Mouse (Mus musculus): ENCODE data around the gene Tdrd1.
A peak's percentile ranks its signal among the peaks of the same experiment; 100 is the strongest.
"Not testable (repeated sequence)": the region's sequence is repeated elsewhere in the genome, so short reads cannot be mapped to it uniquely, and the experiment has no call there.

The Tdrd1 gene

DNA sequence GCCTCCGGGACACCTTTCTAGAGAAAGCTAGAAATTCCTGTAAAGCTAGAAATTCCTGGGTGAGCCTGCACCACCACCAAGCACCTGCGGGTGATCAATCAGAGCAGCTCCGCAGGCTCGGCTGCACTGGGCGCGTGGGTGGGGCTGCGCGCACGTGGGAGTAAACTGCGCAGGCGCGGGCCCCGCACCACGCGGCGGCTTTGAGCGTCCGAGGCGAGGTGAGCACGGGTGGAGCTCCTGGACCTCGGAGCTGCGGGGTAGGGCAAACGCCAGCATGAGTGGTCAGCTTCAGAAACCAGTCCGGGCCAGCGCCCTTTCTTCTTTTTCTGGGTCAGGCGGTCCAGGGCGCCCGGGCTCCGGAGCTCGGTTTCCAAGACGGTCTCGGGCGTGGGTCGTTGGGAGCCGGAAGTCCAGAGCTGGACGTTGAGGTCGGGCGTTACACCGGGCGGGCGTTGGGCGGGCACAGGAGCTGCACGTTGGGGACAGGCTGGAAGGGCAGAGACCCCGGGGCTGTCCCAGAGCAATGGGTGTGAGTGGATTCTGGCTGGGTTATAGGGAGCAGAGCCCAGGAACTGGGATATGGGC is at the start of gene Tdrd1:
TSS of gene Tdrd1 (plus strand) at position 163 of the 585 bp plus-strand sequence.
- DNase-seq, result no peak

DNA sequence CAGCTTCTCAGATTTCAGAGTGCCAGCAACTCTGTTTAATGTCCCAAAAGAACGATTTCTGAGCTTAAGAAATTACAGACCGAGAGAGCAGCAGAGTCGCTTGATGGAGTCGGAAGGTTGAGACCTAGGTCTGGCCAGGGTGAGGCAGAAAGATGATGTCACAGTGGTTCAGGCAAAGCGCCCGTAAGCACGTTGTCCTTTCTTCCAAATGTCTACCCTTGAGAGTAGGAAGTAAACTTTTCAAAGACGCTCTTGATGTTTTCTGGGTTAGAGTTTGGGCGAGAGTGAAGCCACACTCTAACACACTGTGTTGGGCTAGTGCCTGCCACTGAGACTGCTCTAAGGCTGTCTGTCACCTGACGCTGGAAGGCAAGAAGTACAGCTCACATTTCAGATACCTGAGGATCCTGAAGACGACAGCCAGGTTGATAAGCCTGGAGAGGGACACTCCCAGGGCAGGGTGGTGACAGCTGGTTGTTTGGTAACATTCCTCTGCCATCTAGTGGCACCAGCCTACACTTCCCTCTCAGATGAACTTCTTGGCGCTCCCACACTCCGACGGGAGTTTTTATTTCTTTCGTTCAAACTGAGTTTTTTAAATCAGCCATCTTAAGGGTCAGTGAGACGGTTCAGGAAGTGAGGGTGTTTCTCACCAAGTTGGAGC is 49.2 kb upstream of the Tdrd1 start:
- peak; percentile 31 for DNase-seq

DNA sequence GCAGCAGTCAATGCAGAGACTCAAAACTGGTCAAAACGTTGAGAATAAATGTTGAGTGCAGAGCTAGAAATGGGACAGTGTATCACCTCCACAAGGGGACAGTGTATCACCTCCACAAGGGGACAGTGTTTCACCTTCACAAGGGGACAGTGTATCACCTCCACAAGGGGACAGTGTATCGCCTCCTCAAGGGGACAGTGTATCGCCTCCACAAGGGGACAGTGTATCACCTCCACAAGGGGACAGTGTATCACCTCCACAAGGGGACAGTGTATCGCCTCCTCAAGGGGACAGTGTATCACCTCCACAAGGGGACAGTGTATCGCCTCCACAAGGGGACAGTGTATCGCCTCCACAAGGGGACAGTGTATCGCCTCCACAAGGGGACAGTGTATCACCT is 47.5 kb upstream of the Tdrd1 start:
- DNase-seq, result not testable (repeated sequence)

DNA sequence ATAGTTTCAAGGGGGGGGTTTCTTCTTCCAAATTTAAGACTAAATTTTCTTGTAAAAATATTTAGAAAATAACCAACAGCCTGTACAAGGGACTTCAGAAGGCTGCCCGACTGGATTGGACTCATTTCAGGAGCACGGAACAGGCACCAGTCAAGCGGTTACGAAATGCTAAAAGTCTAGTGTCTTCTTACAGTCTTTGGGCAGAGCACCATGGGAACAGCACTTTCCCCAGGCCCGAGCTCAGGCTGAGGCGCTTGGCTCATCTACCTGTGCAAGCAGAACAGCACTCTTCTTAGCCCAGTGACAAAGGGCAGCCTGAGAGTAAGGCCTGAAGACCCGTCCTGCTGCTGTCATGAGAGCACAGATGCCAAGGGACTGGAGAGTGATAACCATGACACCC is 38.1 kb upstream of the Tdrd1 start:
- no peak for DNase-seq

DNA sequence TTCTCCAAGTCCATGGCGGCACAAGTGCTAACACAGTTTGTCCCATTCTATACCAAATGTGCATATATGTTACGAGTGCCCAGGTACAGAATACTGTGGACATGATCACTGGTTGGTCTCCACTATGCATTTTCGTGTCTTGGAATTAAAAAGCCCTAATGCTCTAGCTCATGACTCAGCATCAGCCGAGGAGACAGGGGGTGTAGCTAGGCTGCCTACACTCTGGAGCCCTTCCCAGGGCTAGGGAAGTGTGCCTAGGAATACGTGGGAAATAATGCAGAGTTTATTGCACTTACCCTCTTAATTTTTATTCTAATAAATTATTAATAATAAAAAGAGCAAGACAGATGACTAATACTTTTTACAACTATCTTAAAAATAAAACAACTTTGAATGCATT is 37.1 kb upstream of the Tdrd1 start:
- DNase-seq, result no peak

GRCm38 (mm10) chr19:56797376-56797775 is 28.6 kb upstream of the Tdrd1 start:
- no peak for DNase-seq

GRCm38 (mm10) chr19:56800226-56800625 is 25.8 kb upstream of the Tdrd1 start:
- DNase-seq, result peak; percentile 42

- peak; percentile 51 for DNase-seq
Measured at GRCm38 (mm10) chr19:56800930-56801655, 24.9 kb upstream of the Tdrd1 start.

DNA sequence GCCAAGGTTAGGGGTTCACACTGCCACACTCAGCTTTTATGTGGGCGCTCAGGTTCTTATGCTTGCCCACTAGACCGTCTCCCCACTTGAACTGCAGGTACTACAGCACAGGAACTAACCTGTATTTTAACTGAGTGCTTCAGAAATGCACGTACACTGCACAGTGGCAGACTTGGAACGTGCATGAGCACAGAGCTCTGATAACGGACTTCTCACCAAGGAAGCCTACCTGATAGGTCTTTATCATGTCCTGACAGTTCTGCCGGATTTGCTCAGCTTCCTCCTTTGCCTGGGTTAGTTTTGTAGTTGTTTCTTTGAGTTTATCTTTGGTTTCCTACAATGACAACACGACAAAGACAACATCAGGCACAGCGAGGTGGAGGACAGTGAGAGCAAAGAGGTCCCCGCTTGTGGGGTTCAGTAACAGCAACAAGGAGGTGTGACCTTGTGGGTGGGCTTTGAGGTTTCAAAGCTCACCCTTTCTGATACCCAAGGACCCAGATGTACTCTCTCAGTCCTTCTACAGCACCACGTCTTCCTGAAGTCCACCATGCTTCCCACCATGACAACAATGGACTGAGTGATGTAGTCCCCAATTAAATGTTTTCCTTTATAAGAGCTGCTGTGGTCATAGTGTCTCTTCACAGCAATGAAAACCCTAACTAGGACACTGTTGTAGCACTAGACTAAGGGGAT is 24.2 kb upstream of the Tdrd1 start:
- DNase-seq, result peak; percentile 63

DNA sequence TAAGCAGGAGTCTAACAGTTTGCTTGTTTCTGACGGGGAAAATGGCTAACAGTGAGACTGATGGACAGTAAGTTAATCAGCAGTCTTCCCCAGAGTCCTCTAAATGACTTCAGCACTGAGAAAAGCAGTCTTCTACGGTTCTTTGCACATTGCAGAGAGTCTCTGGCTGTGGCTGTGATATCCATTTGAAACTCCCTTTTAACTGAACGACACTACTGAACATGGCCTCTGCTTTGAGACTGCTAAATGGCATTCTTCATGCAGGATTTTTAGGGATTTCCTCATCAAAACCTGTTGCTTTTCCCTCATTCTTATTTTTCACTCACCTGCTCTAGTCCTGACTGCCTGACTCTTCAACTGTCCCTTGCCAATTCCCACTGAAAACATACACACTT is 23.7 kb upstream of the Tdrd1 start:
- no peak for DNase-seq

GRCm38 (mm10) chr19:56805366-56805765 is 20.6 kb upstream of the Tdrd1 start:
- no peak for DNase-seq

DNA sequence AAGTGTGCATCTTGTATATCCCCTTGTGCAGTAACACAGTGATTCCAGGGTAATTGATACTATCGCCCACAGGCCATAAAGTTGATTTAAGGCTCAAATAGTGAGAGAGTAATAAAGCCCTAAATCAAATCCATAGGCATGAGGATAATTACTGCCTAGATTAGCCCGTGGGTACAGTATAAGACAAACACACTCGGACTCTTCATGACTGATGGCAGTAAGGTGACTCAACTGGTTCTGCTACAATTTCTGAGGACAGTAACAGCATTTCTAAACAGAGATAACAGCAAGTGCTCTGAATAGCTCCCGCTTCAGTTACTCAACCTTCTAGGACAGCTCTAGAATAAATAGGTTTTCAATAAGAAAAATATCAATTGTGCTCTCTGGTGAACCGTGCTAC is 18.9 kb upstream of the Tdrd1 start:
- no peak for DNase-seq

DNA sequence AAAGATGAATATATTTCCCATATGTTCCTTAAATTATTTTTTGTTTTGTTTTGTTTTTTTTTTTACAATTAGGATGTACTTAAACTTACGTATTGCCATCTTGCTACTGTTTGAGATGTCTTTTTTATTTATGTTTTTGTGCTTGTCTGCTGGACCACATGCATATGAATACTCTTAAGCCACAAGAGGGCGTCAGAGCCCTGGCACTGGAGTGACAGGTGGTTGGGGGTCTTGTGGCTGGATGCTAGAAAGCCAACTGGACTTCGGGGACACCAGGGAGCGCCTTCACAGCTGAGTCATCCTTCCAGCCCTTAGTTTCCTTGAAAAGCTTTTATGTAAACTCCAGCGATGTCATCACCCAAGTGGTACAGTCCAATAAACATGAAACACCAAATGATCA is 17.2 kb upstream of the Tdrd1 start:
- DNase-seq, result no peak

DNA sequence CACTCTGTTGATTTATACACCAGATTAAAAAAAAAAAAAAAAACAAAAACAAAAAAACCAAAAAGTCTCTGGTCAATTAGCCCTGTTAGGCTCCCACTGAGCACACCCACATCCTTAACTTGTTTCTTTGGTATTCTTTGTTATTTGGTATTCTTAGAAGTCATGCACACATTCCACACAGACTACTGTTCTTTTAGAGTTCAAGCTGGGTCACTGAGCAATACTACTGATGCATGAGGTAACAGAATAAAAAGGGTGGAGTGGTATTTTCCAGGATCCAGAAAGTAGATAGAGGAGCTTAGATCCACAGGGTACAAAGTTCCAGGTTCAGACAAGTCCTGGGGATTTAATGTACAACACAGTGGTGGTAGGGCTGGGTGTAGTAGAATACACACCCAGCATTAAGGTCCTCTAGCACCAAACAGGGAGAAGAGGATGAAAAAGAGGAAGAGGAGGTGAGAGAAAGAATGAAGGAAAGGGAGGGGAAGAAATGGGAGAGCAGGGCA is 15.3 kb upstream of the Tdrd1 start:
- DNase-seq, result no peak

DNA sequence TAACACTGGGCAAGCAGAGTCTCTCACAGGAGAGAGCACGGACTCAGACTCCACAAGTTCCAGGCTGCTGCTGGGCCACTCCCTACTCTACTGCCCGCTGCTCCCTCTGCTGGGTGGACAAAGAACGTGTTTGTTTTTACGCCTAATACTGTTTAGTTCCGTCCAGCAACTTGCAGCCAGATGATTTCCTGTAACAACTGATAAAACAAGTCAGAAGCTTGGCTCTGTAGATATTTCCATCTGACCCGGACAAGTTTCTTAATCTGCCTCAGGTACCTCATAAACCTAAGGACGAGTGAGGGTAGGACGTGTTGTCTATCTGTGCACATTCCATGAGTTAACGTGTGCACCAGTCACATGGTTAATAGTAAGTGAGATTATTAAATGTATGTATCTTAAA is 14.4 kb upstream of the Tdrd1 start:
- DNase-seq, result peak; percentile 76

GRCm38 (mm10) chr19:56813360-56813759 is 12.6 kb upstream of the Tdrd1 start:
- DNase-seq, result no peak

DNA sequence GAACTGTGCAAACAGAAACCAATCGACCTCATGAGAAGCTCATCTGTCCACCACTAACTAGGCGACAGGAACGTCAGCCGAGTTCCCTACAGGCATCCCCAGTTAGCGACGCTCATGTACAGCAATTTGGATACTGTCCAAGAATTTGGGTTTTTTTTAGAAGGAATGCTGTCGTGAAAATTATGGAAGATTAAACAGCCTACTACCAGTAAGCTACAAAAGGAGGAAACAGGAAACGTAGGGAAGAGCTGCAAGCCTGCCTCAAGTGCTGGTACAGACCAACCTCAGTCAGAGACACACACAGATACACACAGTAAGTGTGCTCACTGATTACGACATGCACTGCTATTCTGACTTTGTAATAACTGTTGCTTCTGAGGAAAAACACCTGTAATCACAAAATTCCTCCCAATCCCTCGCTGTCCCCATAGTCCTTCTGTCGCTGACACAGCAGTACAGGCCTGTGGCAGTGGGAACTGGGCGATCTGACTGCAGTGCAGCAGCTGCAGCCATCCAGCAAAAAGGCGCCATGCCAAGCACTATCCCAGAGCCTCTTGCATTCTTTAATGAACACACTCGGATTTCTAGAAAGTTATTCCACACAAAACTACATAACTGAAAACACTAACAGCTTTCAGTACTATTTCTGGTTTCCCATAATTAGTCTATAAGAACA is 8.0 kb upstream of the Tdrd1 start:
- no peak for DNase-seq

GRCm38 (mm10) chr19:56821040-56821797 is 4.8 kb upstream of the Tdrd1 start:
- DNase-seq, result no peak

DNA sequence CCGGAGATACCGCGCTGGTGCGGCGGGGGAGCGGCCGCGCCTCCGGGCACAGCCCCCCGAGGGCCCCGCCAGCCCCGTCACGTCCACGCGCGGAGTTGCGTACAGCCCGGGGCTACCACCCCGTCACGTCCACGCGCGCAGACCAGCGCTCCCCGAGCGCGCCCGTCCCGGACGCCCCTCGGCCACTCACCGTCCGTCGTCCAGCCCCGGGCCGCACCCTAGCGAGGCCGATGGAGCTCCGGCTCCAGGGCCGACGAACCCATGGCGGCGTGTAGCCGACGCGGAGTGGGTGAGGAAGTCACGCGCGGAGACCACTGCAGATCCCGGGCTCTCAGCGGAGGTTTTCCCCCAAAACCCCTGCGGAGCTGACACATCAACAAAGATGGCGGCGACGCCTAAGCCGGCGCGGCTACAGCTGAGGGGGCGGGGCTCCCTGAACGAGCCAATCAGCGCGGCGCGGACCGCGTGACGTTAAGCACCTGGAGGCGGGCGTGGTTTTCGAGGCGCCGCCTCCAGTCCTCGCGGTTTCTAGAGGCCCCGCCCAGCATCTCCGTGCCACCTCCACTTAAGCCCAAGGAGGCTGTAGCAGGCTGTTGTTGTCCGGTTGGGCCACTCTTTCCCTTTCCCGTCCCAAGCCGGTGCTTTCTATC is 4.1 kb upstream of the Tdrd1 start, which contains the start of gene Ccdc186:
TSS of gene Ccdc186 (minus strand) at position 393 of the 650 bp plus-strand sequence.
- DNase-seq, result peak; percentile 97

GRCm38 (mm10) chr19:56822448-56822836 is 3.6 kb upstream of the Tdrd1 start:
- no peak for DNase-seq

DNA sequence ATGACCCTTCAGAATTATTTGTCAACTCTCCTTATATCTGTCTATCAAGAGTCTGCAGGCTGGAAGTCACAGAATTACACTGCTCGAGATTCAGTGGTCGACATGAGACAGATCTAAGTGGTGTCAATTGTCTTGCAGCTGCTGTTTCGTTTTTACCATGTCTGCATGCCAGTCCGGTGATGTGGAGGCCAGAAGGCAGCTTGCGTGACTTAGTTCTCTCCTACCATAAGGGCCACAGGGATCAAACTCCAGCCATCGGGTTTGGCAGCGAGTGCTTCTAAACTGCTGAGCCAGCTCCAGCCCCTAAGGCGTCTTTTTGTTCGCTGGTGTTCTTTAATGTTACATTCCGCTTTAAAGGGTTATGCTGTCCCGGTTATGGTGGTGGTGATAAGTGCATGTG is 2.3 kb downstream of the Tdrd1 start:
- DNase-seq, result no peak

Data from liver (tissue).